Mouse (Mus musculus): ENCODE measurements around the gene Tnnt2.

Gene Tnnt2

GRCm38 (mm10) chr1:135835716-135836483 lies at the start of gene Tnnt2:
Gene Tnnt2, plus strand, starts transcription at chr1:135836354.
- no peak for DNase-seq

- peak; percentile 77 for DNase-seq
These were observed 48.4 kb upstream of the Tnnt2 start for GRCm38 (mm10) chr1:135787799-135788198.

- no peak for DNase-seq
These were observed 47.4 kb upstream of the Tnnt2 start for GRCm38 (mm10) chr1:135788708-135789107.

GRCm38 (mm10) chr1:135789815-135790214 lies 46.3 kb upstream of the Tnnt2 start:
- peak; percentile 67 for DNase-seq

- DNase-seq: no peak
These were observed 43.8 kb upstream of the Tnnt2 start for GRCm38 (mm10) chr1:135792143-135792939.

GRCm38 (mm10) chr1:135793370-135794215 lies 42.6 kb upstream of the Tnnt2 start:
- DNase-seq: no peak

- DNase-seq: no peak
These were observed 41.7 kb upstream of the Tnnt2 start for GRCm38 (mm10) chr1:135794216-135795134.

- no peak for DNase-seq
These were observed 37.7 kb upstream of the Tnnt2 start for GRCm38 (mm10) chr1:135798492-135798891.

- no peak for DNase-seq
These were observed 37.0 kb upstream of the Tnnt2 start for GRCm38 (mm10) chr1:135799109-135799627.

- no peak for DNase-seq
These were observed 35.8 kb upstream of the Tnnt2 start for GRCm38 (mm10) chr1:135800192-135800950.

GRCm38 (mm10) chr1:135807546-135807945 lies 28.6 kb upstream of the Tnnt2 start:
- DNase-seq: no peak

- DNase-seq: peak; percentile 77
These were observed 26.0 kb upstream of the Tnnt2 start for GRCm38 (mm10) chr1:135810180-135810579.

- peak; percentile 96 for DNase-seq
These were observed 25.0 kb upstream of the Tnnt2 start for GRCm38 (mm10) chr1:135811016-135811646.

- DNase-seq: no peak
These were observed 23.9 kb upstream of the Tnnt2 start for GRCm38 (mm10) chr1:135812205-135812604.

GRCm38 (mm10) chr1:135812618-135813017 lies 23.5 kb upstream of the Tnnt2 start:
- DNase-seq: peak; percentile 48

GRCm38 (mm10) chr1:135813071-135813470 lies 23.1 kb upstream of the Tnnt2 start:
- DNase-seq: peak; percentile 49

GRCm38 (mm10) chr1:135813687-135814395 lies 22.3 kb upstream of the Tnnt2 start:
- peak; percentile 93 for DNase-seq

- DNase-seq: peak; percentile 52
These were observed 21.6 kb upstream of the Tnnt2 start for GRCm38 (mm10) chr1:135814531-135814930.

- no peak for DNase-seq
These were observed 18.6 kb upstream of the Tnnt2 start for GRCm38 (mm10) chr1:135817595-135817994.

All from kidney, adult 9 months (tissue).